Mouse (Mus musculus) lung, postnatal 25 days (tissue): Measurements from ENCODE around the gene Gm17018.
"Not testable (repeated sequence)": the region's sequence is repeated elsewhere in the genome, so short reads cannot be mapped to it uniquely, and the experiment has no call there.

Experiments
- DNase-seq: peaks from one replicate; pipeline ENCODE4 v3.0.0; 2022; ENCODE audit warnings: low spot score

Gm17018 gene

DNA sequence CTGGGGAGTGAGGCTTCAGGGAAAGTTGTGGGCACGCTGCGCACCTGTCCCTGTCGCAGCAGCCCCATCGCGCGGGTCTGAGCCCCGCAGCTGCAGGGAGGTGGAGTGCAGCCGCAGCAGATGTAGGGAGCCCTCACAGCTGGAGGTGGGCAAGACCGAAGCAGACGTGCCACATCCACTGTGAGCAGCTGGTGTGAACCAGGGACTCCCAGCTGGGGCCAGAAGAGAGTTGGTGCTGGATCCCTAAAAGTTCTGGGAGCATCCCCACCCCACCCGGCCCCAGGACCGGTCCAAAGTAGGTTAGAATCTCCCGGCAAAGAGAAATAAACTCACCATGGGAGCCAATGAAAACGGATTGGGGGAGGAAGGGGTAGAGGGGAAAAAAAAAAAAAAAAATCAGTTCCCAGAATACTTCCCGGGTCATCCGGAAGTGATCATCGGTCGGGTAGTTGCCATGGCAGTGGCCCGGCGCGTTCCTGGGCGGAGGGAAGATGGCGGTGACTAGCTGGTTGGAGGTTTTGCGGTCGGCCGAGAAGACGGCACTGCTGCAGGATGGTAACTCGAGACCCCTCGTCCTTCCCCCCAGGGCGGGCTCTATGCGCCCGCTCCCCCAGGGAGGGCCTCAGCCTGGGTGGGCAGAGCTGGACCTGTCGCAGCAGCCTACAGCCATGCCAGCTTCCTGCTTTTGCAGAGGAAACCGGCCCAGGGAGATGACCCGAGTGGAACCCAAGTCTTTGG, at the start of gene Gm17018, which contains the start of gene Poll:
TSS of gene Gm17018 (plus strand) at position 463 of the 738 bp plus-strand sequence.
TSS of gene Poll (minus strand) at position 379 of the 738 bp plus-strand sequence.
- peak; percentile 87 for DNase-seq

DNA sequence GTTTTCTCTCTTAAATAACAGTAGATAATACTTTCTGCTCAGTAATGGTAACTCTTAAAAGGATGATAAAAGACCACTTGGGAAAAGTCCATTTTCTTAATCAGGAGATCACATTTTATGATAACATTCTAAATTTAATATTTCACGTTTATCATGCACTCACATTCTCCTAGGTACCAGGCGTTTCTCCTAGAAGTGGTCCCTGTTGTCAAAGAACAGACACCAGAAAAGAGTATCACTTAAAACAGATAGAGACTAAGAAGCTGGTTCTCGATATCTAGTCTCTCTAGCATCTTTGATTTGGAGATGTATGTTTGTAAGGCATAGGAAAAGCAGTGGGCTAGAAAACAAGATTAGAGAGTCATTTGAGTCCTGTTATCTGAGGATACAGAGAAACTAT, 49.7 kb upstream of the Gm17018 start:
- no peak for DNase-seq

DNA sequence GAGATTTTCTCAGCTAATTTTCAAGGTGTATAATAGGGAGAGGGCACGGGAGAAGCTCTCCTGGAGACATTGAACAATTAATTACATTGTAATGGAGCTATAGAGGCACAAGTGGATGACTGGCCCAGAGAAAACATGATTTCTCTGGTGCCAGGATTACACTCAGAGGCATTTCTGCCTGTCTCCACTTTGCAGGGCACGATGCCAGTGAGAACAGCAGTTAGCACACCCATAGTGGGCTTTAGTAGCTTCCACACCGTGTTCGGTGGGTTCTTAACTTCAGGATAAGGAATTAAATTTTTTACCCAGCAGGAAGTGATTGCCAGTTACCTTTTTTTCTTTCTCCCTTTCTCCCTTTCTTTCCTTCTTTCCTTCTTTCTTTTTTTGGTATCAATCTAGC, 49.0 kb upstream of the Gm17018 start:
- DNase-seq, result no peak

DNA sequence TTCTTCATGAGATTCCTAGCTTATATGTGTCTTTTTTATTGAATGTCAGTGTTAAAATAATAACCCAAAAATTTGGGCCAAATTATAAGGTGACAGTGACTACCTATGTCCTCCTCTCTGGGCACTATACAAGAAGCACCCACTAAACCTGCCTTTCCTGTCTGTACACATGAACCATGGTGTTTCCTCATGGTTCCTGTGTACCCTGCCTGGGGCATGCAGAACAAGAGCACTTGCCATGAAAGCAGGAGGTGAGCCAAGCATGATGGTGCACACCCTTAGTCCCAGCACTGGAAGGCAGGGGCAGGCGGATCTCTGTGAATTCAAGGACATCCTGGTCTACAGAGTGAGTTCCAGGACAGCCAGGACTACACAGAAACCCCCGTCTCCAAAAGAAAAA, 45.1 kb upstream of the Gm17018 start:
- DNase-seq, result no peak

GRCm38 (mm10) chr19:45516264-45516663, 44.2 kb upstream of the Gm17018 start:
- DNase-seq, result no peak

DNA sequence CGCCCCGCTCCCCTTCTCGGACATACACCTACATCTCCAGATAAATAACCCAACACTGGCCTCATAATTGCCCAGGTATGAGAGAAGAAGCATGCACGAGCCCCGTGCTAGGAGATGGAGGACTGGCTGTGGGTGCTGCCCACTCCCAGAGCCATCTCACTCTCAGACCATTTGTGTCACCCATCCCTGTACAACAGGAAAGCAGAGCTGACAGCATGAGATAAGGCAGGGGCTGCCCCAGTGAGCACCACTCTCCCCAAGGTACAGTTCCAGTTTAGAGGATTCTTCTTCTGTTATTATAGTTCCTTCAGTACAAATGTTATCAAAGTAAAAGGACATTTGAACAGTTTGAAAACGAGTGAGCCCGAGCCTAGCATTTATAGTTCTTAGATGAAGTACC, 33.0 kb upstream of the Gm17018 start:
- DNase-seq, result no peak

DNA sequence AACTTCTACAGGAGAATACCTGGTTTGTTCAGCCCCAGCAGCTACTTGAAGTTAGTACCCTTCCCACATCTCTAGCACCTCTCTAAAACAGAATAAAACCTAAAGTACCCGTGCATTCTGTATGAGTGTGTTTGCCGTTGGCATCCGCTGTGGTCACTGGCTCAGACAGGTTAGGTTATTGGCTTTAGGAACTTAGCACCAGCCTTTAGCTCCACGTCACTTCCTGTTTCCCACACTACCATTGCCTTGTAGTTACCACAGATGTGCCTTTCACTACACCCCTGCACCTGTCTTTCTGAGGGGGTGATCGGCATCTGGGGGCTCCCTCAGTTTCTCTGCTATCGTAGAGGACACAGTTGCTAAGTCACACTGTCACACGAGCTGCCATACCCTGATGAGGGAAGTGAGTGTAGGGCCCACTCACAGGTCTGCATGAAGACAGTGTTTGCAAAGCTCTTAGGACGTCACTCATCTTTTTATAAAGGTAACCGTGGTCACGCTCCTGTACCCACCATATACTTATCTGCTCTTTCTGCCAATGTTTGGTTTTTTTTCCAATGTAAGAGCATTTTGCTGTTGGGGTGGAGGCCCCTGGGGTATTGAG, 32.4 kb upstream of the Gm17018 start:
- DNase-seq, result no peak

DNA sequence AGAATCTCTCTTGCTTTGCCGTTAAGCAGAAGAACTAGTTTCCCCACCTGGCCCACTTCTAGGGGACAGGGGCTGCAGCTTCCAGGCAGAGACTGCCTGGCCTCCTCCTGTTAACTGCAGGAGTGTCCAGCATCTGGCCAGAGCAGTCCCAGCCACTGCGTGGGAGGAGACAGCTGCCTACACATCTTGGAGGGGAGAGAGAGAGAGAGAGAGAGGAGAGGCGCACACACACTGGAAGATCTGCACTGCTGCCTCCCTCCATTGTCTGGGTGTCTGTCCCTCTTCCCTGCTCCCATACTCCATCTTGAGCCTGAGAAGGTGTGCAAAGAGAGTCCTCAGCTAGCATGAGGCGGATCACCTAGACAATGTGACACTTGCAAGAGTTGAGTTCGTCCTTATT, 31.1 kb upstream of the Gm17018 start:
- no peak for DNase-seq

GRCm38 (mm10) chr19:45530200-45530995, 30.0 kb upstream of the Gm17018 start:
- DNase-seq, result peak; percentile 67

- no peak for DNase-seq
Observed at GRCm38 (mm10) chr19:45531554-45531953, 28.9 kb upstream of the Gm17018 start.

DNA sequence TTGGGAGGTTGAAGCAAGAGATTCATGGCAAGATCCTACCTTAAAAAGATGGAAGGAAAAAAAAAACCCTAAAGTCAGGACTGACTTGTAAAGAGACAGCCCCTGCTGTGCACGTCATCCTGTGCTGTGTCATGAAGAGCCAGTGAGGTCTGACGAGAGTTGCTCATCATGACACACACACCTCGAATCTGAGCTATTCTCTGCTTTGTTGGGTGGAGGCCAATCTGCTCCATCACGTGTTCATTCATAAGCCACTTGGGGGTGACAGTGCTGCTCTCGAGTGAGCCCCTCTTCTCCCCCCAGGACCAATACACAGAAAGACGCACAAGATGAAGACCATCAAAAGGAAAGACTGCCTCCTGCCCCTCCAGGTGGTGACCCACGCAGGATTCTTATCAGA, 26.8 kb upstream of the Gm17018 start:
- no peak for DNase-seq

GRCm38 (mm10) chr19:45535214-45535735, 25.1 kb upstream of the Gm17018 start:
- no peak for DNase-seq

DNA sequence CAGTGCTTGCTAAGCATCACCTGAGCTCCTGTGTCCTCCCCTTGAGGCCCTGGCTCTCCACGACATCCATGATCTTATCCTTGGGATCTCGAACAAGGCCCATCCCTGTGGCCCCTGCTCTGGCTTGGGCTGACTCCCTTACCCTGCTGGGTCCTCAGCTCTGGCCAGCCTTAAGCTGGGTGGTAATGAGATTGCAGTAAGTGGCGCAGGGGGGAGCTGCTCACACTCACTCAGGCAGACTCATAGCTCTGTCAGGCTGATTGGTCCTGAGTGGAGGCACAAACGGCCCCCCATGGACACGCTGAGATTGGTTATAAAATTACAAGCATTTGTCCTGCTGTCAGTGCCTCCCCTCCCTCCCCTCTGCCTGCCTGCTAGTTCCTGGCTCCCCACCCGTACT, 24.5 kb upstream of the Gm17018 start:
- DNase-seq, result no peak

GRCm38 (mm10) chr19:45537505-45537904, 22.9 kb upstream of the Gm17018 start:
- peak; percentile 62 for DNase-seq

- DNase-seq, result no peak
Observed at GRCm38 (mm10) chr19:45540657-45541408, 19.6 kb upstream of the Gm17018 start.

- DNase-seq, result no peak
Observed at GRCm38 (mm10) chr19:45541409-45542041, 18.9 kb upstream of the Gm17018 start.

DNA sequence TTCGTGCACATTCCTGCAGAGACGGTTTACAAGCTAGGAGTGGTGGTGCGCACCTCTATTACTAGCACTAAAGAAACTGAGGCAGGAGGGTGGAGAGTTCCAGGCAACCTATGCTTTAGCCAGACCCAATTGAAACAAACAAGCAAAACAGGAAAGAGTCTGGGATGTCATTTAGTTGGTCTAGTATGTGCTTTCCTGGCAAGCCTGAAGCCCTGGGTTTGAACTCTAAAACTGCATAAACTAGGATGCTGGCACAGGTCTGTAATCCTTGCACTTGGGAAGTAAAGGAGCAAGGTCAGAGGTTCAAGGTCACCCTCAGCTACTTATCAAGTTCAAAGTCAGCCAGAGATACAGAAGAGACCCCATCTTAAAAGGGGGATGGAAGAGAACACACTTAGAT, 18.4 kb upstream of the Gm17018 start:
- no peak for DNase-seq

- no peak for DNase-seq
Observed at GRCm38 (mm10) chr19:45544152-45544924, 16.1 kb upstream of the Gm17018 start.

DNA sequence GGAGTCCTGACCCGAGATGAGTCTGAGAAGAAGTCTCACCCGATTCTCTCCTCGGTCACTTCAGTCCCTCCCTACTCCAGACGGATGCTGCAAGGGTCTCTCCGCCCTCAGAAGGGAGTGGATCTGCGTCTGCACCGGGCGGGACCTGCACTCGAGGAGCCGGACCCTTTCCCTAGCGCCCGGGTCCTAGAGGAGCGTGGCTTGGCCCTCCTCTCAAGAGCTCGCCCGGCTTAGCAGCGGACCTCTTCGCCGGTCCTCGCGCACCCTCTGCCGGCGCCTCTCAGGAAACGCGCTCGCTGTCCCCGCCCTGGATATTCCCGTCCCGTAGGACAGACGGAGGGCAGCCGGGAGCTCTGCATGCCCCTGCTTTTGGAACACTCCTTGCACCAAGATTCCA, 15.5 kb upstream of the Gm17018 start:
- DNase-seq, result peak; percentile 82

DNA sequence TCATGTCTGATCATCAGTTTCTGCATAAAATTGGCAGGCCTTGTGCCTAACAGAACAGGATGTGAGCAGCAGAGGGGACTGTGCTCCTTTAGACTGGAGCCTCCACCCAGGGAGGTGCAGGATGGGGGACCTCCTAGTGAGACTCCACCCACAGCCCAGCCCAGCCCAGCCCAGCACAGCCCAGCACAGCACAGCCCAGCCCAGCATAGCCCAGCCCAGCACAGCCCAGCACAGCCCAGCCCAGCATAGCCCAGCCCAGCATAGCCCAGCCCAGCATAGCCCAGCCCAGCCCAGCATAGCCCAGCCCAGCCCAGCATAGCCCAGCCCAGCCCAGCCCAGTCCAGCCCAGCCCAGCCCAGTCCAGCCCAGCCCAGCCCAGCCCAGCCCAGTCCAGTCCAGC, 12.2 kb upstream of the Gm17018 start:
- DNase-seq, result not testable (repeated sequence)
